Mouse (Mus musculus) adrenal gland, postnatal 10 days (tissue): ENCODE data around the gene Afg1l. TPM values are rescaled to one million over a fixed set of nuclear protein-coding genes. Genes with fewer than 3 reads are reported as not detected.

Experiments used
- DNase-seq: peaks from one replicate; pipeline ENCODE4 v3.0.0; 2021; ENCODE audit warnings: mixed read lengths
- total RNA-seq, 2 experiments: library from RNA; stranded (reverse); gene quantifications; 2 replicates each; pipeline ENCODE4 v1.2.3; 2021

The Afg1l gene
- total RNA-seq, 2 experiments from 2014 or later, result 24.2 to 27.5 TPM

DNA sequence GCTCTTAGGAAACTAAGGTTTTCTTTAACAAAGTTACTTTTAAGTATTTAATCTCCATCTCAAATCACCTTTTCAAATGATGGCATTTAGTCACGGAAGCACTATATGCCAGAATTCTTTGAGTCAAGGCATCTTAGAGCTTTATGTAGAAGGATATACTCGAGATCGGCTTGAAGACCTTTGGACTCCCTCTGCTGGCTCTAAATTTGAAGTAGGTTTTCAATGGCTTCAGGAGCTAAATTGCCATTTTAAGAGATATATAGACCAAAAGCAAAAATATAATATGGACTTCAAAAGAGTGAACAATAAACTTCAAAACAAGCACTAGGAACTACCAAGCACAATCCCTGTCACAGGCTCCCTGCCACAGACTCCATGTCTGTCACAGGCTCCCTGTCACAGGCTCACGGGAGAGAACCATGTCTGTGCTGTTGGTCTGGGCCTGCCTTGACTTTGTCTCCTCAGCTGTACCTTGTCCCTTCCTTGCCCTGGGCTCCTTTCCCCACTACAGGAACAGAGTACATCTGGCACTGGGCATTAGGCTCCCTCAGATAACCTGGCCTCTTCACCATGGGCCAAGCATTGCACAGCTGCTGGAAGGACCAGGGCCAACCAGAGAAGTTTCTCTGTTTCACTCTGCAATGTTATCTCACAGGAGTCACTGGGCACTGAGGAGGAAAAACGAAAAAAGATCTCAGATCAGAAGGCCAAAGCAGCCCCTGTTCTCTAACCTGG, 210.4 kb downstream of the Afg1l start:
- DNase-seq, result no peak

DNA sequence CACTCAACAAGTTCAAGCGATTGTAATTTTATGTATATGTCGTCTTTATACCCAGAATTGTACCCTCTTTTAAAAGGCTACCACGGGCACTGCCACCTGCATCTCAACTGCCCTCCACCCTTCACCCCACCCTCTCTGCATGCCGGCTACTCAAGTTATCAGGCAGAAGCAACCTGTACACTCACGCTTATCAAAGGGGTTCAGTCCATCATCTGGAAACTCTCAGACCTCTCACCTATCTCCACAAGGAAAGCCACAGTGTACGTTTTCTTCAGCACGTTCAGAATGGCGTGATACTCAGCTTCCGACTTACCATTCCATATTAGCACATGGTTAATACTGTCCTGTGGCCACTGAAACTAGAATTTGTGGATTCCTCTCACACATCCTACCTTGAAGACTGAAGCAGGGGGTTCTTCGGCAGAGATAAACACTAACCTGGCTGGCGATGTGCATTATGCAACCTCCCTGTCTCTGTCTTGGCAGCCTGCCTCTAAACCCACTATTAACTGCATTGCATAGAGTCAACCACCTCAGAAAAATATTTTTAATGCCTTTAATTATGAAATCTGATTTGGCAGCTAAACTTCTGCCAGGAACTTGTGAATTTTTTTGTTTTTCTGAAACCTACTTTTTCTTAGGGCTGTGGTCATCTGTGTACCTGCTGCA, 213.2 kb downstream of the Afg1l start:
- no peak for DNase-seq

DNA sequence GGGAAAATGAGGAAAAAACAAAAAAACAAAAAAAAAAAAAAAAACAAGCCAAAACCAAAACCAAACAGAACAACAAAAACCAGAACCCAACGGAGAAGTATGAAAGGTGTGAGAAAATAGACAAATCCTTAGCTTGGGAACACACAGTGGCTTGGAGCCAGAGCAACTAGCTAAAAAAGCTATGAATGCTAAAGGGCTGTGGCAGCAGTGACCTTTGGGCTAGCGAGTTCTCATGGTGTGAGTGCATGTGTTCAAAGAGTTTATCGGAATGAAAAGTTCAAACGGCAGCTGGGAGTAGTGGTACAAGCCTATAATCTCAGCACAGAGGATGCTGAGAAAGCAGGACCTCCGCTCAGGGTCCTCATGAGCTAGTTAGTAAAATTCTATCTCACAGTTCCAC, 214.2 kb downstream of the Afg1l start:
- no peak for DNase-seq

DNA sequence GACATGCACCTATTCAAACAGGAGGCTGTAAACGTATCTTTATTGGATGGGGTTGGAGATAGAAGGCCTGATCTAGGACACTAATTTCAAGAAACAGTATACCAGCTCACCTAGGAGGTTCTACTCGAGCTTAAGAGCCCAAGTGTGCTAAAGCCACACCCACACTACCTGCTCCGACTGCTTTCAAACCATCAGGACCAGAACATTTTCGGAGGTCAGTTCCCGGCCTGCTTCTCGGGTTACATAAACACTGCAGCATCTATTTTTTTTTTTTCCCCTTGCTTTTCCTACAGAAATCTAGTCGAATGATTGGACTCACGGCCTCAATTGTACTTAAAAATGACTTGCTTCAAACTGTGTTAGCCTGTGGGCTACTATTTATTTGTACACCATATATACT, 214.7 kb downstream of the Afg1l start:
- DNase-seq, result no peak

Other genes starting within 250 kb of the Afg1l start
- 10 to 100 TPM; 45.4 to 48.2 TPM for gene Foxo3, start 201.8 kb downstream of the Afg1l start, total RNA-seq
- gene Snx3, start 23.5 kb upstream of the Afg1l start, total RNA-seq, result 100 to 1,000 TPM; 163 to 175 TPM
- gene Nr2e1, start 105.1 kb upstream of the Afg1l start, total RNA-seq, result not detected
- 10 to 100 TPM; 19.2 to 19.4 TPM for gene Ostm1, start 105.3 kb upstream of the Afg1l start, total RNA-seq